Mouse (Mus musculus) CH12.LX (cell line): ENCODE results near the gene Nudt6. TPM values are rescaled to one million over a fixed set of nuclear protein-coding genes. Genes with fewer than 3 reads are reported as not detected.

ENCODE experiments used
- DNase-seq: peaks from one replicate; pipeline ENCODE4 v3.0.0-alpha.2; 2013; ENCODE audit errors: extremely low read depth
- H3K27ac ChIP-seq: 2 replicates; pipeline ENCODE4 v1.5.1; 2012; ENCODE audit warnings: low read depth, mild to moderate bottlenecking, control low read depth, moderate library complexity; ENCODE audit not compliant: insufficient read depth
- H3K27me3 ChIP-seq: replicated peaks from 2 replicates; pipeline ENCODE3; 2012; ENCODE audit warnings: inconsistent platforms
- H3K36me3 ChIP-seq, 2 experiments: replicated peaks in 1 of 2; 2 replicates each; pipeline versions ENCODE3 to v1.6.1; 2012; ENCODE audit warnings: inconsistent platforms in 1 of 2, low read length in 1 of 2, mild to moderate bottlenecking in 1 of 2, mixed read lengths in 1 of 2, moderate library complexity in 1 of 2; ENCODE audit not compliant: control insufficient read depth in 1 of 2, insufficient read depth in 1 of 2
- H3K4me1 ChIP-seq, 2 experiments: 2 replicates each; pipeline ENCODE4 v1.6.1; 2012; ENCODE audit warnings: inconsistent platforms in 1 of 2, moderate library complexity in 1 of 2; ENCODE audit not compliant: insufficient read depth in 2 of 2, control insufficient read depth in 1 of 2
- H3K4me2 ChIP-seq: 2 replicates; pipeline ENCODE4 v1.6.1; 2012; ENCODE audit warnings: low read depth, mild to moderate bottlenecking, control low read depth; ENCODE audit not compliant: poor library complexity, insufficient read depth, severe bottlenecking
- H3K4me3 ChIP-seq, 3 experiments: fragments of 150-350 bp in 1 of 3; sonication (generic) in 1 of 3; replicated peaks in 1 of 3; 2 replicates each; pipeline versions ENCODE3 to v1.5.1; 2011 to 2012; ENCODE audit warnings: low read depth in 2 of 3, low read length in 2 of 3, mild to moderate bottlenecking in 2 of 3, moderate library complexity in 2 of 3, control low read depth in 1 of 3, improper control_type of control experiment in 1 of 3, inconsistent platforms in 1 of 3, mixed read lengths in 1 of 3; ENCODE audit not compliant: poor library complexity in 1 of 3
- H3K79me2 ChIP-seq: replicated peaks from 2 replicates; pipeline ENCODE4 v1.6.1; 2012; ENCODE audit warnings: mild to moderate bottlenecking, moderate library complexity; ENCODE audit not compliant: control insufficient read depth, poor library complexity, insufficient read depth, severe bottlenecking; ENCODE audit errors: extremely low read depth
- H3K9ac ChIP-seq: 2 replicates; pipeline ENCODE4 v1.6.1; 2012; ENCODE audit warnings: low read depth, mild to moderate bottlenecking, control low read depth, moderate library complexity; ENCODE audit not compliant: insufficient read depth
- H3K9me3 ChIP-seq: replicated peaks from 2 replicates; pipeline ENCODE3; 2012; ENCODE audit warnings: low read length, inconsistent platforms, mixed read lengths
- BHLHE40 ChIP-seq: IDR thresholded peaks from 2 replicates; pipeline ENCODE4 v1.6.1; 2011; ENCODE audit warnings: mild to moderate bottlenecking, low read depth, low read length, improper control_type of control experiment
- CHD1 ChIP-seq: IDR thresholded peaks from 2 replicates; pipeline ENCODE4 v1.6.1; 2012; ENCODE audit warnings: low read depth, low read length, improper control_type of control experiment, inconsistent platforms
- CHD2 ChIP-seq: IDR thresholded peaks from 2 replicates; pipeline ENCODE4 v1.6.1; 2011; ENCODE audit warnings: low read length, improper control_type of control experiment
- ELF1 ChIP-seq: IDR thresholded peaks from 2 replicates; pipeline ENCODE4 v1.6.1; 2014; ENCODE audit warnings: low read depth, mild to moderate bottlenecking, inconsistent platforms, low read length, improper control_type of control experiment
- EP300 ChIP-seq: IDR thresholded peaks from 2 replicates; pipeline ENCODE4 v1.6.1; 2011; ENCODE audit warnings: low read length, improper control_type of control experiment
- ETS1 ChIP-seq: conservative IDR thresholded peaks from 2 replicates; pipeline ENCODE4 v1.6.1; 2012; ENCODE audit warnings: low read depth, mild to moderate bottlenecking, inconsistent platforms, low read length, improper control_type of control experiment, moderate library complexity
- GABPA ChIP-seq: IDR thresholded peaks from 2 replicates; pipeline ENCODE4 v1.6.1; 2012; ENCODE audit warnings: low read depth, low read length, improper control_type of control experiment, inconsistent platforms; ENCODE audit not compliant: insufficient replicate concordance
- HCFC1 ChIP-seq: IDR thresholded peaks from 2 replicates; pipeline ENCODE4 v1.6.1; 2012; ENCODE audit warnings: low read depth, mild to moderate bottlenecking, inconsistent platforms, low read length, improper control_type of control experiment
- IRF4 ChIP-seq: IDR thresholded peaks from 2 replicates; pipeline ENCODE4 v1.6.1; 2014; ENCODE audit warnings: low read depth, mild to moderate bottlenecking, inconsistent platforms, low read length, improper control_type of control experiment
- JUN ChIP-seq: IDR thresholded peaks from 2 replicates; pipeline ENCODE4 v1.6.1; 2011; ENCODE audit warnings: low read depth, mild to moderate bottlenecking, low read length, improper control_type of control experiment, moderate library complexity; ENCODE audit not compliant: insufficient read depth
- JUND ChIP-seq: conservative IDR thresholded peaks from 2 replicates; pipeline ENCODE4 v1.6.1; 2011; ENCODE audit warnings: low read depth, low read length, improper control_type of control experiment
- KAT2A ChIP-seq: IDR thresholded peaks from 2 replicates; pipeline ENCODE4 v1.6.1; 2012; ENCODE audit warnings: low read length, improper control_type of control experiment, inconsistent platforms; ENCODE audit not compliant: insufficient replicate concordance
- MAFK ChIP-seq: IDR thresholded peaks from 2 replicates; pipeline ENCODE4 v1.6.1; 2011; ENCODE audit warnings: low read length, improper control_type of control experiment; ENCODE audit not compliant: insufficient replicate concordance
- MAX ChIP-seq: IDR thresholded peaks from 2 replicates; pipeline ENCODE4 v1.6.1; 2011; ENCODE audit warnings: low read length, improper control_type of control experiment
- MAZ ChIP-seq: IDR thresholded peaks from 2 replicates; pipeline ENCODE4 v1.6.1; 2012; ENCODE audit warnings: low read depth, mild to moderate bottlenecking, inconsistent platforms, low read length, improper control_type of control experiment, moderate library complexity
- MEF2A ChIP-seq: IDR thresholded peaks from 2 replicates; pipeline ENCODE4 v1.6.1; 2014; ENCODE audit warnings: low read depth, mild to moderate bottlenecking, inconsistent platforms, low read length, improper control_type of control experiment, borderline replicate concordance
- MXI1 ChIP-seq: IDR thresholded peaks from 2 replicates; pipeline ENCODE4 v1.6.1; 2011; ENCODE audit warnings: mild to moderate bottlenecking, low read depth, low read length, improper control_type of control experiment
- MYC ChIP-seq: IDR thresholded peaks from 2 replicates; pipeline ENCODE4 v1.6.1; 2011; ENCODE audit warnings: low read depth, mild to moderate bottlenecking, improper control_type of control experiment, low read length
- NELFE ChIP-seq: IDR thresholded peaks from 2 replicates; pipeline ENCODE4 v1.6.1; 2011; ENCODE audit warnings: low read depth, low read length, improper control_type of control experiment
- PAX5 ChIP-seq: IDR thresholded peaks from 2 replicates; pipeline ENCODE4 v1.6.1; 2012; ENCODE audit warnings: low read length, inconsistent platforms, mixed read lengths
- POLR2A ChIP-seq: IDR thresholded peaks from 2 replicates; pipeline ENCODE4 v1.6.1; 2011; ENCODE audit warnings: low read depth, mild to moderate bottlenecking, improper control_type of control experiment, low read length
- POLR2AphosphoS2 ChIP-seq: IDR thresholded peaks from 2 replicates; pipeline ENCODE4 v1.6.1; 2011; ENCODE audit warnings: low read depth, low read length, improper control_type of control experiment
- RAD21 ChIP-seq: IDR thresholded peaks from 2 replicates; pipeline ENCODE4 v1.6.1; 2011; ENCODE audit warnings: low read depth, mild to moderate bottlenecking, low read length, improper control_type of control experiment, moderate library complexity
- RCOR1 ChIP-seq: conservative IDR thresholded peaks from 2 replicates; pipeline ENCODE4 v1.6.1; 2012; ENCODE audit warnings: low read depth, mild to moderate bottlenecking, inconsistent platforms, low read length, improper control_type of control experiment
- SMC3 ChIP-seq: IDR thresholded peaks from 2 replicates; pipeline ENCODE4 v1.6.1; 2011; ENCODE audit warnings: low read depth, low read length, improper control_type of control experiment
- TCF12 ChIP-seq: IDR thresholded peaks from 2 replicates; pipeline ENCODE4 v1.6.1; 2014; ENCODE audit warnings: low read depth, mild to moderate bottlenecking, inconsistent platforms, low read length, improper control_type of control experiment
- UBTF ChIP-seq: IDR thresholded peaks from 2 replicates; pipeline ENCODE4 v1.6.1; 2012; ENCODE audit warnings: low read depth, mild to moderate bottlenecking, inconsistent platforms, low read length, improper control_type of control experiment, moderate library complexity
- USF1 ChIP-seq: IDR thresholded peaks from 2 replicates; pipeline ENCODE4 v1.6.1; 2014; ENCODE audit warnings: low read depth, mild to moderate bottlenecking, inconsistent platforms, low read length, improper control_type of control experiment
- USF2 ChIP-seq: conservative IDR thresholded peaks from 2 replicates; pipeline ENCODE4 v1.6.1; 2011; ENCODE audit warnings: low read depth, low read length, improper control_type of control experiment
- ZC3H11A ChIP-seq: IDR thresholded peaks from 2 replicates; pipeline ENCODE4 v1.6.1; 2012; ENCODE audit warnings: low read depth, mild to moderate bottlenecking, inconsistent platforms, low read length, improper control_type of control experiment
- ZKSCAN1 ChIP-seq: IDR thresholded peaks from 2 replicates; pipeline ENCODE4 v1.6.1; 2012; ENCODE audit warnings: low read depth, inconsistent platforms, low read length, improper control_type of control experiment, borderline replicate concordance
- ZMIZ1 ChIP-seq: IDR thresholded peaks from 2 replicates; pipeline ENCODE4 v1.6.1; 2012; ENCODE audit warnings: low read depth, mild to moderate bottlenecking, inconsistent platforms, low read length, improper control_type of control experiment
- dilution Hi-C: fragments of 300-500 bp; cut with MboI; formaldehyde crosslinking; loops from 2 replicates; pipeline ENCODE4 v1.14.3; 2020; ENCODE audit warnings: low sequenced_read_pairs; ENCODE audit not compliant: extremely low pct_unique_long_range_greater_than_20kb, extremely low pct_ligation_motif_present
- in situ Hi-C: fragments of 300-500 bp; cut with MboI; formaldehyde crosslinking; loops from 3 replicates; pipeline ENCODE4 v1.14.3; 2019; ENCODE audit warnings: low sequenced_read_pairs, low pct_ligation_motif_present, low pct_unique_long_range_greater_than_20kb, mixed read lengths
- polyA plus RNA-seq: library from polyadenylated mRNA; unstranded; fragments of >175 nt; gene quantifications from 2 replicates; pipeline ENCODE4 v1.2.1, GENCODE M21; 2012; ENCODE audit warnings: low read depth; ENCODE audit not compliant: insufficient read length
- total RNA-seq, 2 experiments: library from RNA; depleted of rRNA; stranded (reverse); fragments of 300-350 nt in 1 of 2; fragments of >200 nt in 1 of 2; gene quantifications; 2 replicates each; pipeline ENCODE4 v1.2.3; 2012 to 2014

The Nudt6 gene
- total and polyA plus RNA-seq, 3 experiments: 6.0 to 9.6 (median 9.4) TPM

DNA sequence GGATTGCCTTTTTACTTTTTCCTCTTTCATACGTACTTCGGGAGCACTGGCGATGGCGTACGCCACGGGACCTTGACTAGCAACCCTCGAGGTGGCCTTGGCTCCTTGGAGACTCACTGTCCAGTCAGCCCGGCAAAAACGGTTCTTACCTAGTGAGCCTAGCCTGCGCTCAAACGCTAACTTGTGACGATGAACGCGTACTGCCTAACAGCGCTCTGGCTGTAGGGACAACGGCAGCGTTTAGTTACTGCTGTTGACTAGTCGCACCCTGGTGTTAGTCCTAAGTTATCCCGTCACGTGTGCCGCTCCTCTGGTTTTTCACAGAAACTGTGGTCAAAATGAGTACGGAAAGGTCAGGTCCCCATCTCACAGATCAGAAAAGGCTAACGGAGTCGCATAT is 630 bp upstream of the Nudt6 start:
- H3K79me2 ChIP-seq: peaks cover 36% of the 10 kb centered on the region
- peak overlapping the region; percentile 95 for H3K4me2 ChIP-seq
- peaks cover 2 to 29% of the 10 kb centered on the region in 2 experiments for H3K36me3 ChIP-seq
- H3K4me1 ChIP-seq: peaks cover 4 to 29% of the 10 kb centered on the region in 2 experiments
- TF ChIP-seq IRF4: no peak
- TF ChIP-seq BHLHE40: peak; percentile 48; the same call in 1 of the 2 replicates
- H3K4me3 ChIP-seq: peak overlapping the region; percentile 78 to 98 (median 96)
- H3K9me3 ChIP-seq: no peaks in the 10 kb centered on the region
- peak overlapping the region; percentile 93 for H3K27ac ChIP-seq
- in situ Hi-C loops: no loop called here
- dilution Hi-C loops: no loop called here
- no peaks in the 10 kb centered on the region for H3K27me3 ChIP-seq
- peak overlapping the region; percentile 86 for H3K9ac ChIP-seq
- DNase-seq: peak; percentile 27

- Histone ChIP-seq H3K4me3 (peak within 1 kb of the TSS; percentile 78 to 98 (median 96)), H3K27ac (peak within 1 kb of the TSS; percentile 93), H3K27me3 (no peaks in the 10 kb centered on the region), H3K9me3 (no peaks in the 10 kb centered on the region), H3K36me3 (peaks cover 0 to 20% of the 10 kb centered on the region in 2 experiments), H3K4me2 (peak within 1 kb of the TSS; percentile 95), H3K4me1 (peaks cover 6 to 29% of the 10 kb centered on the region in 2 experiments), H3K79me2 (peaks cover 30% of the 10 kb centered on the region), H3K9ac (peak within 1 kb of the TSS; percentile 86)
- in situ Hi-C loops (loop anchor here (10.0 kb wide), 1 partner anchor 95 kb away; no protein-coding TSS in a partner anchor), dilution Hi-C loops (no loop called here)
- peak; percentile 99 for DNase-seq
- TF ChIP-seq POLR2A (peak; percentile 98), BHLHE40 (peak; percentile 97), ZMIZ1 (peak; percentile 81), ETS1 (peak; percentile 67), NELFE (peak; percentile 95), JUN (no peak), KAT2A (no peak), ZKSCAN1 (no peak), MYC (peak; percentile 85; the same call in 1 of the 2 replicates), EP300 (no peak), USF1 (no peak; the same call in 1 of the 2 replicates), GABPA (no peak), CHD1 (no peak), CHD2 (no peak; the same call in 1 of the 2 replicates), POLR2AphosphoS2 (no peak), RAD21 (no peak), MAX (peak; percentile 61), SMC3 (no peak), PAX5 (no peak), MXI1 (no peak), HCFC1 (no peak; the same call in none of the 2 replicates), ELF1 (0 out of 2 replicates have a peak, but pooled peaks have one; percentile 29), MEF2A (no peak), JUND (no peak), ZC3H11A (no peak), MAZ (no peak; the same call in 1 of the 2 replicates), TCF12 (no peak; the same call in 1 of the 2 replicates), MAFK (no peak), UBTF (no peak), USF2 (no peak), IRF4 (no peak; the same call in 1 of the 2 replicates), RCOR1 (no peak)
These were observed 486 bp downstream of the Nudt6 start, which contains the start of gene Spata5 for GRCm38 (mm10) chr3:37419458-37419991. Gene Spata5, plus strand, starts transcription at chr3:37419896.
